Mouse (Mus musculus) erythroblast, embryonic 14.5 days (primary cell): ENCODE results near the gene Lacc1. TPM values are rescaled to one million over a fixed set of nuclear protein-coding genes. Genes with fewer than 3 reads are reported as not detected.

Experiments
- H3K27me3 ChIP-seq: 2 replicates; pipeline ENCODE4 v1.6.1; 2012; ENCODE audit warnings: inconsistent platforms; ENCODE audit not compliant: control insufficient read depth
- H3K36me3 ChIP-seq: 2 replicates; pipeline ENCODE4 v1.6.1; 2012; ENCODE audit warnings: mild to moderate bottlenecking, inconsistent platforms; ENCODE audit not compliant: control insufficient read depth
- H3K4me1 ChIP-seq: 2 replicates; pipeline ENCODE4 v1.6.1; 2012; ENCODE audit warnings: inconsistent platforms; ENCODE audit not compliant: control insufficient read depth
- H3K4me3 ChIP-seq: replicated peaks from 2 replicates; pipeline ENCODE3; 2012; ENCODE audit warnings: moderate library complexity, mild to moderate bottlenecking, inconsistent platforms
- H3K9me3 ChIP-seq: 2 replicates; pipeline ENCODE4 v1.6.1; 2012; ENCODE audit warnings: low read length, inconsistent platforms, mixed read lengths; ENCODE audit not compliant: control insufficient read depth
- GATA1 ChIP-seq: IDR thresholded peaks from 2 replicates; pipeline ENCODE4 v1.6.1; 2012; ENCODE audit warnings: low read length, inconsistent platforms, mixed read lengths
- TAL1 ChIP-seq: IDR thresholded peaks from 3 replicates; pipeline ENCODE4 v1.6.1; 2012; ENCODE audit warnings: low read length, inconsistent platforms, mixed read lengths
- polyA plus RNA-seq: library from polyadenylated mRNA; stranded (reverse); fragments of >175 nt; gene quantifications from 2 replicates; pipeline ENCODE4 v1.2.3, GENCODE M21; 2012

The Lacc1 gene
- polyA plus RNA-seq, 1 experiment = not detected

DNA sequence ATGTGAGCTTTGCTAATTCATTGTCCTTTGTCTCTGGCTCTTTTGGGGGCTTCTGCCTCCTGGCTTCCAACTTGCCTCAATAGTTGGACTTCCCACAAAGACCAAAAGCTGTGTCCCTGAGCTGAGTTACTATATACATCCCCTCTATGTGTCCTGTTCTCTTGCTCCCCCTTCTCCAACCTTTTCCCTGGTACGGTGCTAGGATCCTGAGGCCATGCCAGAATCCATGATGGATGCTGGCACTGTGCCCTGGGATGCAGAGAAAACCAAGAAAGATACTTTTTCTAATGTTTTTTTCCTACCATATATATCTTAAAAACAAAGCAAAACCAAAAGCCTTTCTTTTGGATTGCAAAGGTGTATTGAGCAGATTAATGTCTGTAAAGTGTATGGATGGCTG lies 54.9 kb downstream of the Lacc1 start:
- TF ChIP-seq TAL1 (no peak), GATA1 (no peak)
- Histone ChIP-seq H3K9me3 (no peaks in the 10 kb centered on the region), H3K4me3 (no peak overlapping the region), H3K4me1 (no peaks in the 10 kb centered on the region), H3K36me3 (no peaks in the 10 kb centered on the region), H3K27me3 (no peaks in the 10 kb centered on the region)

DNA sequence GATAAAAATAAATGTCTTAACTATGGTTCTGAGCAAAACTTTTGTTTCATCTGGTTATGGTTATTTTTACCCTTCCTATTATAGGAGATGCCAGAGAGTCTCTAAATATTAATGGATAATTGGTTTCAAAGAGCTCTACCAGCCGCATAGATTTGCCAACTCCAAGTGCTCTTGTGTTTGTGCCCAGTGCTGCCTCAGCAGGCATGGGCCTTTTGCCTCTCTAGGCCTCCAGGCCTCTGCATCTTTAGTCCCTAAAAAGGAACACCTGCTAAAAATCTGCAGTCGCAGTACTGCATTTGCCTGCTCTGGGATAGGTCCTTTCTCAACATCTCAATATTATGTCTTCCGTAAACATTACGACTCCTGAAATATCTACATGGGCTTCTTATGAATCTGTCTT lies 55.5 kb downstream of the Lacc1 start:
- Histone ChIP-seq H3K4me1 (no peaks in the 10 kb centered on the region), H3K27me3 (no peaks in the 10 kb centered on the region), H3K9me3 (no peaks in the 10 kb centered on the region), H3K36me3 (no peaks in the 10 kb centered on the region), H3K4me3 (no peak overlapping the region)
- TF ChIP-seq TAL1 (no peak), GATA1 (no peak)

DNA sequence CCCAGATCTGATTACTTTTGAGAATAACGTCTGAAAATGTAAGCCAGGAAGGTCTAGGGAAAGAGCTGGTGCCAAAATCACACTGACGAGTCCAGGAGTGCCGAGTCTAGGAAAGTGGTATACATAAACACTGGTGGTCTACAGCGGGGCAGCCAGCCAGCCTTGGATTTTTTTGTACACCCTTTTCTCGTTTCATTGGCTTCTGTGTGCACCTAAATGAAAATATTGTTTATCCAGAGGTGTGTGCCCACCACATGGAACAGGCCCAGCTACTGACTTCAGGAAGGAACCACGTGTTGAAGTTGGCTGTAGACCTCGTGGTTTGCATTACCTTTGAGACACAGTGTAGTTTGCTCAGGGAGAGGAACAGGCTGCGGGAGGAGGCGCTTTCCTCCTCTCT lies 57.1 kb downstream of the Lacc1 start:
- no peaks in the 10 kb centered on the region for H3K27me3 ChIP-seq
- no peaks in the 10 kb centered on the region for H3K36me3 ChIP-seq
- no peaks in the 10 kb centered on the region for H3K4me1 ChIP-seq
- H3K4me3 ChIP-seq = no peak overlapping the region
- no peaks in the 10 kb centered on the region for H3K9me3 ChIP-seq
- TF ChIP-seq TAL1 (no peak), GATA1 (no peak)

Other genes starting within 250 kb of the Lacc1 start
- gene Ccdc122, start 132 bp downstream of the Lacc1 start, polyA plus RNA-seq = 0.12 TPM in 1 of 2 replicates, not detected in the other
- gene Enox1, start 119.9 kb upstream of the Lacc1 start, polyA plus RNA-seq = not detected in 2 replicates